Mouse (Mus musculus): ENCODE data around the gene Stat5b. TPM values are rescaled to one million over a fixed set of nuclear protein-coding genes. Genes with fewer than 3 reads are reported as not detected.

The Stat5b gene
- polyA plus RNA-seq, 1 experiment from 2014 or later: 14.9 TPM

Other genes starting within 250 kb of the Stat5b start
- 77.2 and 81.4 TPM in 2 replicates for gene Nkiras2, start 231.5 kb downstream of the Stat5b start, polyA plus RNA-seq (2016; fragmentation: Nextera tagmentation; extraction: Ambion mirVana)
- 272 and 279 TPM in 2 replicates for gene Dnajc7, start 230.6 kb downstream of the Stat5b start, polyA plus RNA-seq (2016; fragmentation: Nextera tagmentation; extraction: Ambion mirVana)
- 1.2 TPM in 2 replicates for gene Zfp385c, start 158.3 kb downstream of the Stat5b start, polyA plus RNA-seq (2016; fragmentation: Nextera tagmentation; extraction: Ambion mirVana)
- gene Dhx58, start 146.5 kb downstream of the Stat5b start, polyA plus RNA-seq (2016; fragmentation: Nextera tagmentation; extraction: Ambion mirVana): 3.3 and 3.6 TPM in 2 replicates
- 72.4 and 80.6 TPM in 2 replicates for gene Kat2a, start 138.3 kb downstream of the Stat5b start, polyA plus RNA-seq (2016; fragmentation: Nextera tagmentation; extraction: Ambion mirVana)
- gene Hspb9, start 136.9 kb downstream of the Stat5b start, polyA plus RNA-seq (2016; fragmentation: Nextera tagmentation; extraction: Ambion mirVana): 0.56 TPM in 1 of 2 replicates, not detected in the other
- 13.0 and 13.1 TPM in 2 replicates for gene Rab5c, start 112.5 kb downstream of the Stat5b start, polyA plus RNA-seq (2016; fragmentation: Nextera tagmentation; extraction: Ambion mirVana)
- 0.64 and 0.71 TPM in 2 replicates for gene Kcnh4, start 90.8 kb downstream of the Stat5b start, polyA plus RNA-seq (2016; fragmentation: Nextera tagmentation; extraction: Ambion mirVana)
- gene Hcrt, start 87.8 kb downstream of the Stat5b start, polyA plus RNA-seq (2016; fragmentation: Nextera tagmentation; extraction: Ambion mirVana): not detected in 2 replicates
- gene Ghdc, start 79.8 kb downstream of the Stat5b start, polyA plus RNA-seq (2016; fragmentation: Nextera tagmentation; extraction: Ambion mirVana): 3.3 and 3.7 TPM in 2 replicates
- gene Stat5a, start 8.6 kb upstream of the Stat5b start, polyA plus RNA-seq (2016; fragmentation: Nextera tagmentation; extraction: Ambion mirVana): 1.7 and 1.9 TPM in 2 replicates
- gene Stat3, start 88.8 kb upstream of the Stat5b start, polyA plus RNA-seq (2016; fragmentation: Nextera tagmentation; extraction: Ambion mirVana): 22.5 and 22.8 TPM in 2 replicates
- 20.6 and 23.5 TPM in 2 replicates for gene Cavin1, start 120.2 kb upstream of the Stat5b start, polyA plus RNA-seq (2016; fragmentation: Nextera tagmentation; extraction: Ambion mirVana)
- 30.1 and 30.5 TPM in 2 replicates for gene Atp6v0a1, start 158.7 kb upstream of the Stat5b start, polyA plus RNA-seq (2016; fragmentation: Nextera tagmentation; extraction: Ambion mirVana)
- gene Naglu, start 219.3 kb upstream of the Stat5b start, polyA plus RNA-seq (2016; fragmentation: Nextera tagmentation; extraction: Ambion mirVana): 7.4 and 8.9 TPM in 2 replicates
- gene Hsd17b1, start 227.7 kb upstream of the Stat5b start, polyA plus RNA-seq (2016; fragmentation: Nextera tagmentation; extraction: Ambion mirVana): 0.21 TPM in 1 of 2 replicates, not detected in the other
- 48.7 and 51.1 TPM in 2 replicates for gene Coasy, start 231.8 kb upstream of the Stat5b start, polyA plus RNA-seq (2016; fragmentation: Nextera tagmentation; extraction: Ambion mirVana)
- 40.6 and 41.0 TPM in 2 replicates for gene Mlx, start 236.6 kb upstream of the Stat5b start, polyA plus RNA-seq (2016; fragmentation: Nextera tagmentation; extraction: Ambion mirVana)
- 69.5 and 72.3 TPM in 2 replicates for gene Psmc3ip, start 244.7 kb upstream of the Stat5b start, polyA plus RNA-seq (2016; fragmentation: Nextera tagmentation; extraction: Ambion mirVana)

Measured in embryonic facial prominence, embryonic 10.5 days (tissue).